Comparison of ENCODE assay signal across 13 mouse cellular contexts in the genomic region with DNA sequence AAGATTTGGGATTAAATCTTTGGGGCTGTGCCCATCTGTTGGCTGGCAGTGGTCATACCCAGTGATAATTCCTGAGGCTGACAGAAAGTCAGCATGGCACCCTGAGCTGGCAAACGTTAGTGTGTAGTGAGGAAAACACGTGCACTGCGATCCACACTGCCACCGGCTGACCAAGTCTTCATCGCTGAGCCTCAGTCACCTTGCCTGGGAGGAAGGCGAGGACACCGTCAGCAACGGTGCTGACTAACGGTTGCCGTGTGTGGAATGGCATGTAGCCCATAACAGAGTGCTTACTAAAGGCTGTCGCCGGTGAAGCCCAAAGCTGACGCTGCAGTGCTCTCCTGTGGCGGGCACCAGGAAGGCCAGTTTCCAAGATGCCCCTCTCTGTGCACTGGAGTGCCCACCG. TPM values are rescaled to one million over a fixed set of nuclear protein-coding genes. Genes with fewer than 3 reads are reported as not detected.
A peak's percentile ranks its signal among the peaks of the same experiment; 100 is the strongest.
DNase-seq lines count a peak whose midpoint lies in the region; ATAC-seq lines count a peak whose summit lies in the region.
"Had no signal": no experiment of that assay in that cellular context is flagged by ENCODE, and none has a peak within 500 bp of the region (broad histone marks: within the 10 kb centered on the region; RNA-seq: fewer than 3 reads in every experiment).

No protein-coding gene starts in this region.

- 0 out of 2 replicates have a peak, but pooled peaks have one; percentile 17 for ATAC-seq in midbrain, embryonic 16.5 days

- 0 out of 2 replicates have a peak, but pooled peaks cover 2% of the 10 kb centered on the region for H3K4me1 ChIP-seq in midbrain, embryonic 16.5 days (ENCODE audit: control insufficient read depth, insufficient read depth, low read length)
- peaks cover 21% of the 10 kb centered on the region for H3K4me1 ChIP-seq in midbrain, embryonic 10.5 days
- H3K4me1 ChIP-seq in embryonic facial prominence, embryonic 10.5 days, result peaks cover 14% of the 10 kb centered on the region

- peak; percentile 77 for DNase-seq in gastrocnemius, adult 18-20 months (ENCODE audit: low spot score)
- no peak for DNase-seq in gastrocnemius, postnatal 4 days (ENCODE audit: low spot score in 2 of 2)
- no peak for DNase-seq in midbrain, embryonic 10.5 days (ENCODE audit: low spot score)
- DNase-seq in gastrocnemius, postnatal 36 days, result peak; percentile 22 to 43
- DNase-seq in heart, postnatal 4 days, result peak; percentile 55
- no peak for DNase-seq in embryonic facial prominence, embryonic 10.5 days (ENCODE audit: low spot score)
- no peak for DNase-seq in kidney, postnatal 4 days
- DNase-seq: B cell, adult 2 months; lung, embryonic 14.5 days had no signal

- no peak overlapping the region for H3K4me2 ChIP-seq in midbrain, embryonic 16.5 days (ENCODE audit: low read length)
- H3K4me2 ChIP-seq: lung, embryonic 14.5 days had no signal

- H3K27me3 ChIP-seq in midbrain, embryonic 16.5 days (ENCODE audit: control insufficient read depth, insufficient read depth, low read depth, low read length), result peaks cover 26% of the 10 kb centered on the region
- peaks cover 100% of the 10 kb centered on the region for H3K27me3 ChIP-seq in midbrain, embryonic 10.5 days (ENCODE audit: low read depth, poor library complexity, severe bottlenecking)
- peaks cover 70% of the 10 kb centered on the region for H3K27me3 ChIP-seq in embryonic facial prominence, embryonic 10.5 days (replicated peaks; ENCODE audit: low read depth, poor library complexity, severe bottlenecking)

- H3K27ac ChIP-seq in midbrain, embryonic 16.5 days (ENCODE audit: low read length), result no peak overlapping the region
- no peak overlapping the region for H3K27ac ChIP-seq in midbrain, embryonic 10.5 days (replicated peaks)
- H3K27ac ChIP-seq in embryonic facial prominence, embryonic 10.5 days (replicated peaks), result no peak overlapping the region
- H3K27ac ChIP-seq: hindbrain, embryonic 10.5 days had no signal

- intact Hi-C loops in gastrocnemius, postnatal 36 days (cut with DNase I), result no loop called here

- peaks cover 38% of the 10 kb centered on the region for H3K36me3 ChIP-seq in midbrain, embryonic 16.5 days (ENCODE audit: control insufficient read depth, insufficient read depth, low read length)
- peaks cover 81% of the 10 kb centered on the region for H3K36me3 ChIP-seq in midbrain, embryonic 10.5 days
- peaks cover 96% of the 10 kb centered on the region for H3K36me3 ChIP-seq in embryonic facial prominence, embryonic 10.5 days (replicated peaks)

- H3K9me3 ChIP-seq in midbrain, embryonic 16.5 days (replicated peaks; ENCODE audit: control insufficient read depth, low read length, poor library complexity, severe bottlenecking), result no peaks in the 10 kb centered on the region
- H3K9me3 ChIP-seq in midbrain, embryonic 10.5 days (replicated peaks), result peaks cover 10% of the 10 kb centered on the region; the same call in 1 of the 2 replicates
- no peaks in the 10 kb centered on the region for H3K9me3 ChIP-seq in embryonic facial prominence, embryonic 10.5 days
- H3K9me3 ChIP-seq: hindbrain, embryonic 10.5 days had no signal

- WGBS in midbrain, embryonic 16.5 days, result 80% methylated on average over 15 of the region's 15 CpGs
- WGBS in midbrain, embryonic 10.5 days, result 93% methylated on average over 15 of the region's 15 CpGs
- 93% methylated on average over 15 of the region's 15 CpGs for WGBS in embryonic facial prominence, embryonic 10.5 days

- no peak overlapping the region for H3K9ac ChIP-seq in midbrain, embryonic 16.5 days (ENCODE audit: low read depth, low read length)
- H3K9ac ChIP-seq: lung, embryonic 14.5 days had no signal

- H3K4me3 ChIP-seq in midbrain, embryonic 16.5 days (ENCODE audit: low read depth, low read length), result no peak overlapping the region
- no peak overlapping the region for H3K4me3 ChIP-seq in midbrain, embryonic 10.5 days
- no peak overlapping the region for H3K4me3 ChIP-seq in embryonic facial prominence, embryonic 10.5 days
- H3K4me3 ChIP-seq: hindbrain, embryonic 10.5 days had no signal

RNA-seq across cellular contexts. Expression of a gene that starts 25.4 kb away (rescaled TPM):
- total RNA-seq in gastrocnemius, adult 18-20 months (2021), result 10 to 100 TPM; 48.4 to 58.3 TPM
- total RNA-seq in gastrocnemius, postnatal 4 days (2021), result 100 to 1,000 TPM; 158 to 176 TPM
- polyA plus RNA-seq in midbrain, embryonic 16.5 days (2015; fragmentation: Nextera tagmentation; extraction: Ambion mirVana), result 340 and 348 TPM in 2 replicates
- 187 and 190 TPM in 2 replicates for polyA plus RNA-seq in midbrain, embryonic 10.5 days (2016; fragmentation: Nextera tagmentation; extraction: Ambion mirVana)
- 10 to 100 TPM; 46.3 to 49.3 TPM for total RNA-seq in gastrocnemius, postnatal 36 days (2021)
- total RNA-seq in heart, postnatal 4 days (2021), result 100 to 1,000 TPM; 108 TPM
- 212 and 222 TPM in 2 replicates for polyA plus RNA-seq in embryonic facial prominence, embryonic 10.5 days (2016; fragmentation: Nextera tagmentation; extraction: Ambion mirVana)

RNA-seq across cellular contexts. Expression of a gene that starts 46.4 kb away (rescaled TPM):
- total RNA-seq in gastrocnemius, adult 18-20 months (2021), result not detected
- total RNA-seq in gastrocnemius, postnatal 4 days (2021), result under 1 TPM; 0.26 to 0.32 TPM
- polyA plus RNA-seq in midbrain, embryonic 16.5 days (2015; fragmentation: Nextera tagmentation; extraction: Ambion mirVana), result not detected in 2 replicates
- not detected in 2 replicates for polyA plus RNA-seq in midbrain, embryonic 10.5 days (2016; fragmentation: Nextera tagmentation; extraction: Ambion mirVana)
- not detected for total RNA-seq in gastrocnemius, postnatal 36 days (2021)
- under 1 TPM; 0.26 to 0.47 TPM for total RNA-seq in heart, postnatal 4 days (2021)
- polyA plus RNA-seq in embryonic facial prominence, embryonic 10.5 days (2016; fragmentation: Nextera tagmentation; extraction: Ambion mirVana), result not detected in 2 replicates
- total RNA-seq: left cerebral cortex, adult 8-10 months had no signal
- polyA plus RNA-seq: embryonic facial prominence, embryonic 14.5 days; hindbrain, embryonic 10.5 days; lung, embryonic 14.5 days had no signal

RNA-seq across cellular contexts. Expression of a gene that starts 54.3 kb away (rescaled TPM):
- 10 to 100 TPM in 1 of 2 experiments, 1 to 10 TPM in 1; 9.5 to 12.4 TPM for total RNA-seq in gastrocnemius, adult 18-20 months (2021)
- total RNA-seq in gastrocnemius, postnatal 4 days (2021), result 10 to 100 TPM; 23.6 to 31.2 TPM
- polyA plus RNA-seq in midbrain, embryonic 16.5 days (2015; fragmentation: Nextera tagmentation; extraction: Ambion mirVana), result 29.9 TPM in 2 replicates
- polyA plus RNA-seq in midbrain, embryonic 10.5 days (2016; fragmentation: Nextera tagmentation; extraction: Ambion mirVana), result 14.5 and 17.6 TPM in 2 replicates
- total RNA-seq in gastrocnemius, postnatal 36 days (2021), result 10 to 100 TPM in 1 of 2 experiments, 1 to 10 TPM in 1; 8.1 to 11.8 TPM
- 10 to 100 TPM; 46.6 to 49.7 TPM for total RNA-seq in heart, postnatal 4 days (2021)
- 20.5 and 20.8 TPM in 2 replicates for polyA plus RNA-seq in embryonic facial prominence, embryonic 10.5 days (2016; fragmentation: Nextera tagmentation; extraction: Ambion mirVana)

Comparison
In these comparisons a context has a peak if more than half of its experiments do, and no peak if none do; other contexts are left out.
1. DNase-seq: peak in gastrocnemius, adult 18-20 months (single experiment), gastrocnemius, postnatal 36 days (2 of 2) and heart, postnatal 4 days (single experiment); none in gastrocnemius, postnatal 4 days (0 of 2), midbrain, embryonic 10.5 days (single experiment), embryonic facial prominence, embryonic 10.5 days (single experiment) and kidney, postnatal 4 days (0 of 2).